Mouse (Mus musculus) layer of hippocampus, adult 11-12 months (tissue): ENCODE data around the gene Cldn13.
A peak's percentile ranks its signal among the peaks of the same experiment; 100 is the strongest.
"Not testable (repeated sequence)": the region's sequence is repeated elsewhere in the genome, so short reads cannot be mapped to it uniquely, and the experiment has no call there.

ENCODE experiments used
- DNase-seq: peaks from one replicate; pipeline ENCODE4 v3.0.0; 2022; ENCODE audit warnings: low spot score

Gene Cldn13

DNA sequence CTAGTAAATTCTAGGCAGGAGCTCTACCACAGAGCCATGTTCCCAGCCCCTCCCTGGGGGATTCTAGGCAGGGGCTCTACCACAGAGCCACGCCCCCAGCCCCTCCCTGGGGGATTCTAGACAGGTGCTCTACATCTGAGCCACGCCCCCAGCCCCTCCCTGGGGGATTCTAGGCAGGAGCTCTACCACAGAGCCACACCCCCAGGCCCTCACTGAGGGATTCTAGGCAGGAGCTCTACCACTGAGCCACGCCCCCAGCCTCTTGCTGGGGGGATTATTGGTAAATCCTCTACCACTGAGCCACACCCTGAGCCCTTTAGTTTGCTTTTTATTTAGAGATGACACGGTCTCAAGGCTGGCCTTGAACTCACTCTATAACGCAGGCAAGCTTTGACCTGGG lies 18.4 kb upstream of the Cldn13 start:
- not testable (repeated sequence) for DNase-seq

DNA sequence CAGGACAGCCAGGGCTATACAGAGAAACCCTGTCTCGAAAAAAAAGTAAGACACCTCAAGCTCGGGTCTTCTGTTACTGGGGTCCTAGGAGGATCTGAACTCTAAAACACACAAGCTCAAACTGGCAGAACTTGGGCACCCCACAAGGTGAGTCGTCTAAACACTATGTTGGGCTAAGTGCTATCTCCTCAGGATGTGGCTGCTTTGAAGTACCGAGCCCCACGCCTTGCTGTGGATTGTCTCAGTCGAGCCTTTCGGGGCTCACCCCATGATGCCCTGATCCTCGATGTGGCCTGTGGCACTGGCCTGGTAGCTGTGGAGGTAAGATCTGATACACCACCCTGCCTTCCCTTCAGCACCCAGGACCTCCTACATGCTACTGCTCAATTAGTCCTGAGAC lies 18.0 kb upstream of the Cldn13 start:
- DNase-seq, result no peak

DNA sequence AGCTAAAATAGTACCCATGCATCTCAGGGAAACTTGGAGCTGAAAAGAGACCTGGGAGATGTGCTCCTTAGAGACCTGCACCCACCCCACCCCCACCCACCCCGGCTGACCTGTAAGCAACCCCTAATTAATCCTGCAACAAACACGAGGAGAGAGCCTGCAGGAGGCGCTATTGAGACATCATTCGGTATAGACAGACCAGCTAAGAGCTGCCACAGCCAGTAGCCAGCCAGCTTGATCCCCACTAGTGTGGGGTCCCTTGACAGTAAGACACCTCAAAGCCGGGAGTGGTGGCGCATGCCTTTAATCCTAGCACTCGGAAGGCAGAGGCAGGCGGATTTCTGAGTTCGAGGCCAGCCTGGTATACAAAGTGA lies 17.6 kb upstream of the Cldn13 start:
- peak; percentile 58 for DNase-seq

DNA sequence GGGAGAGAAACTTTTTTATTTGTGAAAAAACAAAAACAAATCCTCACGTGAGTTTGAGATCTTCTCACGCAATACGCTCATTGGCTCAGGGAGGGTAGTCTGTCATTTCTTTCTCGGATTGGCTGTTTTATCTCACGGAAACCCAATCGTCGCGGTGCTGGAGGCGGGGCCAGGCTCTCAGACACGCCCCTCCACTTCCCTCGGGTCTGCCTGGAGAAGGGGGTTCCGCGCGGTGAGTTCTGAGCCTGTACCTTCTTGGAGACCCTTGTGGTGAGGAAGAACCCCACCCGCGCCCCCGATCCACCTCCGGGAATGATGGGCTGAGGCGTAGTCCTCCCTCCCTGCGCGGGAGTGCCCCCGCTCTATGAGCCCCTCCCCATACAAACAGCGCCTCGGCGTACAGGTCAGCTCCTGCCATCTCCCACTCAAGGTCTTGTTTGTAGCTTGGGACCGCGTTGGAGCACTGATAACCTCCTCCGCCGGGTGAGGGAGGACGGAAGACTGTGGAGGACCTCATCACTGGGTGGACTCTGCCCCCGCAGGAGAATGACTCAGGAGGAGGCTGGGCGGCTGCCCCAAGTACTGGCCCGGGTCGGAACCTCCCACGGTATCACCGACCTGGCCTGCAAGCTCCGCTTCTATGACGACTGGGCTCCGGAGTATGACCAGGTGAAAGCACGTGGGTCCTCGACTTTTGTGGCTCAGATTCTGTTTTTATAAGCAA lies 17.0 kb upstream of the Cldn13 start, which contains the start of gene Mettl27:
Gene Mettl27, plus strand, starts transcription at position 190 of the 724 bp plus-strand sequence.
- peak; percentile 85 for DNase-seq

- DNase-seq, result no peak
These were observed 14.7 kb upstream of the Cldn13 start for GRCm38 (mm10) chr5:134929988-134930387.

DNA sequence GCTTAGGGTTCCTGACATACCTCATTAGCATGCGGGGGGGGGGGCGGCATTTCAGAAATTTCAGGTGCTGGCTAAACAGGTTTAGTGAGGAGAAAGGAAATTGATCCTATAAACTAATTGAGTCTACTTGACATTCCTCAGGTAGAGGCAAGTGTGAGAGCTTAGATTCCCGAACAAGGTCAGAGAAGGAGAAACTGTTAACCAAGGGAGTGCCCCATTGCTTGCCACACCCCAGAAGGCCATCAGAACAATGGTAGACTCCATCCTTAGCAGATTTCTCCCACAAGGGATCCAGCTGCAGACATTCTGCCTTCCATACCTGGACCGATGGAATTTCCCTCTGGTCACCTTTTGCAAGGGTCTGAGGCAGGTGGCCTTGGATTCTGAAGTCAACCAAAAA lies 11.4 kb upstream of the Cldn13 start:
- no peak for DNase-seq

DNA sequence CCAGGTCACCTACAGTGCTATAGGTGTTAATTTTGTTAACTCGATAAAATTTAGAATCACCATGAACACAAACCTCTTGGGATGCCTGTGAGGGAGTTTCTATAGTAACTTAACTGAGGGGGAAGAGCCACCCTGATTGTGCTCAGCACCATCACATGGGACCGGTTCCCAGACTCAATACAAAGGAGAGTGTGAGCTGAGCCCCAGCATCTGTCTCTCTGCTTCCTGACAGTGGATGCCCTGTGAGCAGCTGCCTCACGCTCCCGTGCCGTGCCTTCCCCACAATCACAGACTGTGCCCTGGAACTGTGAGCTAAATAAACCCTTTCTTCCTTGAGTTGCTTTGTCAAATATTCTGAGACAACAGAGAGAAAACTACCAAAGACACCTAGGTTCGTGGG lies 7.8 kb upstream of the Cldn13 start:
- DNase-seq, result no peak

- no peak for DNase-seq
These were observed 5.8 kb upstream of the Cldn13 start for GRCm38 (mm10) chr5:134921106-134921505.

DNA sequence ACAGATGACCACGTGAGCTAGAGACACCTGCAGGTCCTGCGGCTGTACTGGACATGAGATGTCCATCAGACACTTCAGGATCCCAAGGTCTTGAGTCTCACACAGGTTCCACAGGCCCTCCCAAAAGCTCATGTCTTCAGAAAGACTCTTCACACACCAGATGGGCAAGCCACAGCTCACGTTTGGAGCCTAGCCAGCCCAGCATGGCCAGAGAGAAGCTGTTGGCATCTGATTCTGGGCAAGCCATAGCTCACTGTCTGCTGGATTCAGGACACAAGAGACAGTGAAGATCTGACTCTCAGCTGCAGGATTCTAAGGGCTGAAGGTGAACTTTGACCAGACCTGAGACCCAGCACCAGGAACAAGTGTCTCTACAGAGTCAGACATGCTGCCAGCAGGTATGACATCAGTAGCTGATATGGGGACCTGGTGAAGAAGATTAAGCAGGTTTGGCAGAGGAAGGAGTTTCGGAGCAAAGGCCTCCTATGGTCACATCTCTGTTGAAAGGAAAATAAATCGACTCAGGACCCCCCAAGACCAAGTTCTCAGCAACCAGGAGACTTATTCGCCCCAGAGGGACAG lies 4.9 kb upstream of the Cldn13 start:
- no peak for DNase-seq

GRCm38 (mm10) chr5:134919097-134919496 lies 3.8 kb upstream of the Cldn13 start:
- DNase-seq, result no peak

- peak; percentile 43 for DNase-seq
These were observed 2.9 kb upstream of the Cldn13 start for GRCm38 (mm10) chr5:134918071-134918832.

DNA sequence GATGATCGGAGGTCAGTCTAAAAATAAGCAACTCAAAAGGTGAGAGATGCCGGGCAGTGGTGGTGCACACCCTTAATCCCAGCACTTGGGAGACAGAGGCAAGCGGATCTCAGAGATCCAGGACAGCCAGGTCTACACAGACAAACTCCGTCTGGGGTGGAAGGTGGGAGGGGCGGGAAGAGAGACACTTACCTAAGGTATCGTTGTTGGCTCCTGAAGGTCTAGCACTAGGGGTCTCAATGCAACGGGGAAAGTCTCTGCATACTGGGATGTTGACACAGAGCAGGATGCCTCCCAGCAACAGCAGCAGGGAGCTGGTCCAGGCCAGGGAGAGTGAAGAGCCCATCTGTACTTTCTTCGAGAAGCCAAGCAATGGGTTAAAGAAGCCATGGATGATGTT lies 816 bp downstream of the Cldn13 start:
- DNase-seq, result no peak

- DNase-seq, result no peak
These were observed 1.6 kb downstream of the Cldn13 start for GRCm38 (mm10) chr5:134913753-134914152.

DNA sequence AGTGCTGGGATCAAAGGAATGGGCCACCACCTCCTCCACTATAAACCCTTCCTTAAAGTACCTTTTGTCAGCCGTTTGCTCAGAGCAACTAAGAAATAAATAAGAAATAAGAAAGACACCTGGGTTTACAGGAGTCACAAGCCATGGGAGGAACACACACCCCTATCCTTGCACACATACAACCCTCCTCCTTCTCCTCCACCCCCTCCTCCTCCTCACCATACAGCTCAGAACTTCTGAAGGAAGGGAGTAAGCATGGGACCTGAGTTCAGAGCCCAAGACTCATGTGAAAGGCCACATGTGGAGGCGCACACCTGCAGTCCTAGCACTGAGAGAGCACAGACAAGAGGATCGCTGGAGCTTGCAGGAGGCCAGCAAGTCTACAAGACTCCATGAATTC lies 2.0 kb downstream of the Cldn13 start:
- no peak for DNase-seq

- DNase-seq, result no peak
These were observed 3.4 kb downstream of the Cldn13 start for GRCm38 (mm10) chr5:134911901-134912300.

GRCm38 (mm10) chr5:134907135-134907534 lies 8.2 kb downstream of the Cldn13 start:
- DNase-seq, result peak; percentile 94

DNA sequence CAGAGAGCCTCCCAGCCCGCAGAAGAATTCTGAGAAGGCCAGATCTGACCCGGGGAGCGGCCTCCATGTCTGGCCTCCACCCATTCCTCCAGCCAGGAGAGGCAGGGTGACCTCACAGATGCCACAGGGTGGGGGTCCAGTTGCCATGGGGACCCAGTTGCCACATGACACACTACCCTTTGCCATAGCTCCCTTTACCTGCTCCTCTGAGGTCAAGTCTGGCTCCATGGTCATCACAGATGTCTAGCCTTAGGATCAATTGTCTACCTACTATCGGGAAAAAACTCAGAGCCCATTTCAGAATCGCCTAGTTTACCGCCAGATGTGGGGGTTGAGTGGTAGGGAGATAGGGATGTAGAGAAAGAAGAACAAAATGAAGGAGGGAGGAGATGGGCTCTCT lies 8.7 kb downstream of the Cldn13 start, which contains the start of gene Tmem270:
Gene Tmem270, minus strand, starts transcription at position 101 of the 400 bp plus-strand sequence.
- DNase-seq, result no peak

DNA sequence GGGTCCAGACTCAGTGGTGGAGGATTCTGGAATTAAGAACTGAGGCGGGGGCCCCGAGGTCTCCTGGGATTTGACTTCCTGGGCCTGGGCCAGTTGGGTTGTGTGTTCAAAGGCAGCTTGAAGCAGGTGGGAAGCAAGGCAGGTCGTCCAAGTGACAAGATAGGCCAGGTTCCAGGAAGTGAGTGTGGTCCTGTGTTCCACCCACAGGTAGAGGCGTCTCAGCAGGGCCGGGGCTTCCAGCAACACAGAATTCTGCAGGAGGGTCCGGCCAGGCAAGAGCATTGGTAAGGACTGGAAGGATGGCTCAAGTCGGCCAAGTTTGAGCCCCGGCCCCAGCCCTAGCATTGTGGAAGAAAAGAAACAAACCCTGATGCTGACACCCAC lies 13.7 kb downstream of the Cldn13 start:
- no peak for DNase-seq

DNA sequence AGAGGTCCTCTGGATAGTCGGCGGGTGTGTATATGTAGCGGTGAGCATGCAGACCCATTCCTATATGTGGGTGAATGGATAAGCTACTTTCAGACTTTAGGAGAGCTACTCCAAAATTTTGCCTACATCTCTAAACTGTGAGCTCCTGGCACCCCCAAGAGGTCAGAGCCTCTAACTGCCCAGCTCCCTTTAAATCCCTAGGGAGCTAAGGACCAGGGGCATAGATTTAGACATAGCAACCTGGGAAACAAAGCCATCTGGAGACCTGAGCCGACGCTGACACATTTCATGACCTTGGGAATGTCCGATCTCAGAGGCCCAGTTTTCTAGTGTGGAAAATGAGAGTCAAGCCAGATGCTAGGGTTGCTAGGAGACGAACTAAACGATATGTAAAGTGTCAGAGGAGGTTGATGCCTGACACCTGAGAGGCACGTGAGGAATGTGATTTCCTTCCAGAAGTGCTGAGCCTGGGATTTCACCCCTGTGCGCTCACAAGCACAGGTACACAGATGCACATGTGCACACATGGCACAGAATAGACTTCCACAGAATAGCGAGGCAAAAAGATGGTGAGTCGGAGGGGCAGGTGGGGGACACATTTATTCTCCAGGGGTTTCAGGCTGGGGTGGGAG lies 14.2 kb downstream of the Cldn13 start:
- DNase-seq, result peak; percentile 23

DNA sequence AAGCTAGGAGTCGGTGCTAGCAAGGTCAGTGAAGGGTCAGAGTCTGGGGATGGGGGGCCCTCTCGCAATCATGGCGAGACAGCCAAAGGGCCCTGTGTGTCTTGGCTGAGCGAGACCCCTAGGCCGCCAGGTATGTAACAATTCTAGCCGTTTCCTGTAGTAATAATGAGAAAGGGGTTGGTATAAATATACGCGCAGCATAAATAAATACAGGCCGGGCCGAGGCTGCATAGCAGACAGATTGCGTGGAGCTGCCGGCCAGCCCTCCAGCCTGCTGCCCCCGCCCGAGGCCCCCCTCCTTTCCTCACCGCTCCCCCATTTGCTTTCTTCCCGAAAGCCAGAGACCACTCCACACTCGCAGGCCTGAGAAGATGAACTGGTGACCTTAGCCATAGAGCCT lies 17.7 kb downstream of the Cldn13 start:
- DNase-seq, result no peak

DNA sequence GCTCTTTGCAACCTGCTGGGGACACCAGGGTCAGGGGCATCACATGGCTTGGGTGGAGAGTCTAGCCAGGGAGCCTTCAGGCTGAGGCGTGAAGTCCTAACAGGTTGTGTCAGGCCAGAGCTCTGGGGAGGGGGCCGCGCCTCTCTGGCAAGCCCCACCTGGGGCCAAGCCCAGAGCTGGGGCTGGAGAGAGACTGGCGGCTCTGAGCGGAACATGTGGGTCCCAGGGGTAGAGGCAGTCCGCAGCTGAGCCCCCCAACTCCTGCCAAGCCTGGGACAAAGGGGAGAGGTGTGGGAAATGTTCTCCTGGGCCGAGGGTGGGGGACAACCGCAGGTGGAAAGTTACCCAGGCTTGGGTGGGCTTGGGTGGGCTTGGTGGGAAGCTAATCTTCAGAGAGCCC lies 18.4 kb downstream of the Cldn13 start:
- DNase-seq, result no peak

DNA sequence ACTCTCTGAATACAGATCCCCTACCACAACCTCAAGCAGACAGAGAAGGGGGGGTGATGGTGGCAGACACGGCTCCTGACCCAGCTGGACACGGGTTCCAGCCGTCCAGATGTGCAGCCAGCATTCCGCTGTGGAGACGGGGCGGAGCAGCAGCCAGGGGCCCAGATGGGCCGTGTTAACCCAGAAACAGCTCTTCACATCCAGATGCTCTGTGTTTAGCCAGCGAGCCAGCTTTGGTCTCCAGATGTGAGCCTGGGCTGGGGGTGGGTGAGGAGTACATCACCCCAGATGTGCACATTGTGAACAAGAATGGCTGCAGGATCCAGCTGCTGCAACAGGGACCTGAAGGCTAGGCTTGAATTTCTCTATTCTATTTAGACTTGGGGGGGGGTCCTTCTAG lies 20.0 kb downstream of the Cldn13 start:
- DNase-seq, result no peak

- DNase-seq, result no peak
These were observed 22.6 kb downstream of the Cldn13 start for GRCm38 (mm10) chr5:134892717-134893116.
